Mouse (Mus musculus): ENCODE measurements around the gene Rbfox1. TPM values are rescaled to one million over a fixed set of nuclear protein-coding genes. Genes with fewer than 3 reads are reported as not detected.
A peak's percentile ranks its signal among the peaks of the same experiment; 100 is the strongest.

The Rbfox1 gene
- polyA plus RNA-seq, 1 experiment from 2014 or later, result 1.6 TPM

- Histone ChIP-seq H3K4me2 (ENCODE audit: low read depth, low read length) (no peak overlapping the region), H3K4me1 (replicated peaks; ENCODE audit: control insufficient read depth, insufficient read depth, low read length) (no peaks in the 10 kb centered on the region), H3K9ac (ENCODE audit: low read length) (no peak overlapping the region), H3K27ac (ENCODE audit: low read length) (no peak overlapping the region), H3K27me3 (ENCODE audit: control insufficient read depth, insufficient read depth, low read depth, low read length) (no peaks in the 10 kb centered on the region), H3K9me3 (ENCODE audit: control insufficient read depth, low read length) (no peaks in the 10 kb centered on the region), H3K4me3 (ENCODE audit: low read length) (no peak overlapping the region), H3K36me3 (ENCODE audit: control insufficient read depth, insufficient read depth, low read length) (no peaks in the 10 kb centered on the region)
- ATAC-seq (ENCODE audit: low read depth), result no peak
- WGBS, result 45% methylated on average over 4 of the region's 4 CpGs
These were observed 899.9 kb downstream of the Rbfox1 start for GRCm38 (mm10) chr16:6785026-6785425.

GRCm38 (mm10) chr16:6791218-6791617 is 906.1 kb downstream of the Rbfox1 start:
- Histone ChIP-seq H3K4me2 (ENCODE audit: low read depth, low read length) (no peak overlapping the region), H3K9me3 (ENCODE audit: control insufficient read depth, low read length) (no peaks in the 10 kb centered on the region), H3K4me1 (replicated peaks; ENCODE audit: control insufficient read depth, insufficient read depth, low read length) (no peaks in the 10 kb centered on the region), H3K36me3 (ENCODE audit: control insufficient read depth, insufficient read depth, low read length) (no peaks in the 10 kb centered on the region), H3K27me3 (ENCODE audit: control insufficient read depth, insufficient read depth, low read depth, low read length) (no peaks in the 10 kb centered on the region), H3K9ac (ENCODE audit: low read length) (no peak overlapping the region), H3K27ac (ENCODE audit: low read length) (no peak overlapping the region), H3K4me3 (ENCODE audit: low read length) (no peak overlapping the region)
- 61% methylated on average over 3 of the region's 3 CpGs for WGBS
- no peak for ATAC-seq (ENCODE audit: low read depth)

- ATAC-seq (ENCODE audit: low read depth), result peak; percentile 57; the same call in 1 of the 2 replicates
- Histone ChIP-seq H3K4me1 (replicated peaks; ENCODE audit: control insufficient read depth, insufficient read depth, low read length) (no peaks in the 10 kb centered on the region), H3K4me3 (ENCODE audit: low read length) (no peak overlapping the region), H3K9ac (ENCODE audit: low read length) (no peak overlapping the region), H3K27me3 (ENCODE audit: control insufficient read depth, insufficient read depth, low read depth, low read length) (no peaks in the 10 kb centered on the region), H3K9me3 (ENCODE audit: control insufficient read depth, low read length) (no peaks in the 10 kb centered on the region), H3K27ac (ENCODE audit: low read length) (no peak overlapping the region), H3K36me3 (ENCODE audit: control insufficient read depth, insufficient read depth, low read length) (no peaks in the 10 kb centered on the region), H3K4me2 (ENCODE audit: low read depth, low read length) (no peak overlapping the region)
- 11% methylated on average over 9 of the region's 9 CpGs for WGBS
These were observed 906.5 kb downstream of the Rbfox1 start for GRCm38 (mm10) chr16:6791655-6792054.

GRCm38 (mm10) chr16:6806246-6806645 is 921.1 kb downstream of the Rbfox1 start:
- H3K4me2 ChIP-seq (ENCODE audit: low read depth, low read length), result no peak overlapping the region
- 55% methylated on average over 2 of the region's 2 CpGs for WGBS

GRCm38 (mm10) chr16:6807835-6808234 is 922.7 kb downstream of the Rbfox1 start:
- WGBS, result 66% methylated on average over 2 of the region's 2 CpGs
- no peak for ATAC-seq (ENCODE audit: low read depth)
- Histone ChIP-seq H3K9me3 (ENCODE audit: control insufficient read depth, low read length) (no peaks in the 10 kb centered on the region), H3K27ac (ENCODE audit: low read length) (no peak overlapping the region), H3K36me3 (ENCODE audit: control insufficient read depth, insufficient read depth, low read length) (no peaks in the 10 kb centered on the region), H3K4me2 (ENCODE audit: low read depth, low read length) (no peak overlapping the region), H3K4me1 (replicated peaks; ENCODE audit: control insufficient read depth, insufficient read depth, low read length) (no peaks in the 10 kb centered on the region), H3K4me3 (ENCODE audit: low read length) (no peak overlapping the region), H3K27me3 (ENCODE audit: control insufficient read depth, insufficient read depth, low read depth, low read length) (no peaks in the 10 kb centered on the region), H3K9ac (ENCODE audit: low read length) (no peak overlapping the region)

More at GRCm38 (mm10) chr16:6806246-6806645, 921.1 kb downstream of the Rbfox1 start:
- no peak overlapping the region for H3K4me3 ChIP-seq (ENCODE audit: low read length)
- no peaks in the 10 kb centered on the region for H3K27me3 ChIP-seq (ENCODE audit: control insufficient read depth, insufficient read depth, low read depth, low read length)
- no peaks in the 10 kb centered on the region for H3K9me3 ChIP-seq (ENCODE audit: control insufficient read depth, low read length)
- ATAC-seq (ENCODE audit: low read depth), result no peak
- no peak overlapping the region for H3K27ac ChIP-seq (ENCODE audit: low read length)
- no peak overlapping the region for H3K9ac ChIP-seq (ENCODE audit: low read length)
- no peaks in the 10 kb centered on the region for H3K4me1 ChIP-seq (replicated peaks; ENCODE audit: control insufficient read depth, insufficient read depth, low read length)
- no peaks in the 10 kb centered on the region for H3K36me3 ChIP-seq (ENCODE audit: control insufficient read depth, insufficient read depth, low read length)

- H3K4me3 ChIP-seq (ENCODE audit: low read length), result no peak overlapping the region
- no peaks in the 10 kb centered on the region for H3K9me3 ChIP-seq (ENCODE audit: control insufficient read depth, low read length)
These were observed 928.7 kb downstream of the Rbfox1 start for GRCm38 (mm10) chr16:6813871-6814270.

GRCm38 (mm10) chr16:6821741-6822140 is 936.6 kb downstream of the Rbfox1 start:
- no peaks in the 10 kb centered on the region for H3K4me1 ChIP-seq (replicated peaks; ENCODE audit: control insufficient read depth, insufficient read depth, low read length)
- no peak overlapping the region for H3K4me2 ChIP-seq (ENCODE audit: low read depth, low read length)
- H3K27me3 ChIP-seq (ENCODE audit: control insufficient read depth, insufficient read depth, low read depth, low read length), result no peaks in the 10 kb centered on the region
- no peak overlapping the region for H3K9ac ChIP-seq (ENCODE audit: low read length)
- 36% methylated on average over 1 of the region's 1 CpGs for WGBS
- no peak for ATAC-seq (ENCODE audit: low read depth)
- no peak overlapping the region for H3K4me3 ChIP-seq (ENCODE audit: low read length)
- no peak overlapping the region for H3K27ac ChIP-seq (ENCODE audit: low read length)
- H3K36me3 ChIP-seq (ENCODE audit: control insufficient read depth, insufficient read depth, low read length), result no peaks in the 10 kb centered on the region
- no peaks in the 10 kb centered on the region for H3K9me3 ChIP-seq (ENCODE audit: control insufficient read depth, low read length)

More at GRCm38 (mm10) chr16:6813871-6814270, 928.7 kb downstream of the Rbfox1 start:
- Histone ChIP-seq H3K36me3 (ENCODE audit: control insufficient read depth, insufficient read depth, low read length) (no peaks in the 10 kb centered on the region), H3K4me1 (replicated peaks; ENCODE audit: control insufficient read depth, insufficient read depth, low read length) (no peaks in the 10 kb centered on the region), H3K27me3 (ENCODE audit: control insufficient read depth, insufficient read depth, low read depth, low read length) (no peaks in the 10 kb centered on the region), H3K4me2 (ENCODE audit: low read depth, low read length) (no peak overlapping the region), H3K9ac (ENCODE audit: low read length) (no peak overlapping the region), H3K27ac (ENCODE audit: low read length) (no peak overlapping the region)
- 60% methylated on average over 3 of the region's 3 CpGs for WGBS
- no peak for ATAC-seq (ENCODE audit: low read depth)

GRCm38 (mm10) chr16:6829892-6830524 is 944.9 kb downstream of the Rbfox1 start:
- 32% methylated on average over 6 of the region's 6 CpGs for WGBS
- peak; percentile 78 for ATAC-seq (ENCODE audit: low read depth)
- H3K9ac ChIP-seq (ENCODE audit: low read length), result no peak overlapping the region
- H3K4me2 ChIP-seq (ENCODE audit: low read depth, low read length), result no peak overlapping the region
- no peaks in the 10 kb centered on the region; the same call in 1 of the 2 replicates for H3K4me1 ChIP-seq (replicated peaks; ENCODE audit: control insufficient read depth, insufficient read depth, low read length)
- H3K27me3 ChIP-seq (ENCODE audit: control insufficient read depth, insufficient read depth, low read depth, low read length), result no peaks in the 10 kb centered on the region
- no peak overlapping the region for H3K27ac ChIP-seq (ENCODE audit: low read length)
- H3K9me3 ChIP-seq (ENCODE audit: control insufficient read depth, low read length), result no peaks in the 10 kb centered on the region
- no peaks in the 10 kb centered on the region for H3K36me3 ChIP-seq (ENCODE audit: control insufficient read depth, insufficient read depth, low read length)
- H3K4me3 ChIP-seq (ENCODE audit: low read length), result no peak overlapping the region

- no peaks in the 10 kb centered on the region; the same call in 1 of the 2 replicates for H3K4me1 ChIP-seq (replicated peaks; ENCODE audit: control insufficient read depth, insufficient read depth, low read length)
- no peaks in the 10 kb centered on the region for H3K27me3 ChIP-seq (ENCODE audit: control insufficient read depth, insufficient read depth, low read depth, low read length)
- ATAC-seq (ENCODE audit: low read depth), result no peak
- H3K4me3 ChIP-seq (ENCODE audit: low read length), result no peak overlapping the region
- no peaks in the 10 kb centered on the region for H3K9me3 ChIP-seq (ENCODE audit: control insufficient read depth, low read length)
- no peak overlapping the region for H3K27ac ChIP-seq (ENCODE audit: low read length)
- no peak overlapping the region for H3K4me2 ChIP-seq (ENCODE audit: low read depth, low read length)
- no peaks in the 10 kb centered on the region for H3K36me3 ChIP-seq (ENCODE audit: control insufficient read depth, insufficient read depth, low read length)
- H3K9ac ChIP-seq (ENCODE audit: low read length), result no peak overlapping the region
These were observed 948.3 kb downstream of the Rbfox1 start for GRCm38 (mm10) chr16:6833486-6833885.

Data from lung, embryonic 16.5 days (tissue).